Mouse (Mus musculus): ENCODE results near the gene Gm47429. TPM values are rescaled to one million over a fixed set of nuclear protein-coding genes. Genes with fewer than 3 reads are reported as not detected.

The Gm47429 gene
- not detected in 2 replicates for polyA plus RNA-seq (2015; fragmentation: Nextera tagmentation; extraction: Ambion mirVana)

DNA sequence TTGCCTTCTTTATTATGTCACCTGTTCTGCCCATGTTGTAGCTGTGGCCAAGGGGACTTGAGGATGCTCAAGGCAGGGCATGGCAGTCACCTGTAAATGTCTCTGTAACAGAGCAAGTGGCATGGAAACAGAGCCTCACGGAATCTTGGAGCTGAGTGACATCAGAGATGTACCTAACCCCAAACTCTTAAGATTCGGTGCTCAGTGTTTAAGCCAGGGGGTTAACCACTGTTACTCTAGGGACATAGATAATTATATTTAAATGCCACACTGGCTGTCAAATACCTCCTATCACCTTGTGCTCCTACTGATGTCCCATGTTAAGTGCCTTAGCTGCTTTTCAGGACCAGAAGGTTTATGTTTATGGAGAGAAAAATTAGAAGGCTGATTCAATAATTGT is at the start of gene Gm47429:
TSS of gene Gm47429 (minus strand) at position 101 of the 400 bp plus-strand sequence.

DNA sequence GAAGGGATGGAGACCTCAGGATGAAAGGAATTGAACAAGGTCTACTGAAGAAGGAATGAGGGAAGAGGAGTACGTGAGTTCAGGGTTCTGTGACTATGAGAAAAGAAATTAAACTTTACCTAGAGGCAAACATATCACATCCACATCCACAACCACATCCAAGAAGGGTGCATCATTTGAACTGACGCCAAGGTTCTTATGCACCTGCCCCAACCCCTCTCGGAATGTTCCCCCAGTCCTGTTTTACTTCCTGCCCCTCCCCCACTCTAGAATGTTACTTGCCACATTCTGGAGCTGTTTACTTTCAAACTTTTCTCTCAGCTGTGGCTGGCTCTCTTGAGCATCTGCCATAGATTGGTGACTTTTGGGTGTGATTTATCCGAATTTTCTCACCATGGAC is 23.3 kb upstream of the Gm47429 start, which contains the start of gene Nutm2:
TSS of gene Nutm2 (plus strand) at position 301 of the 400 bp plus-strand sequence.

DNA sequence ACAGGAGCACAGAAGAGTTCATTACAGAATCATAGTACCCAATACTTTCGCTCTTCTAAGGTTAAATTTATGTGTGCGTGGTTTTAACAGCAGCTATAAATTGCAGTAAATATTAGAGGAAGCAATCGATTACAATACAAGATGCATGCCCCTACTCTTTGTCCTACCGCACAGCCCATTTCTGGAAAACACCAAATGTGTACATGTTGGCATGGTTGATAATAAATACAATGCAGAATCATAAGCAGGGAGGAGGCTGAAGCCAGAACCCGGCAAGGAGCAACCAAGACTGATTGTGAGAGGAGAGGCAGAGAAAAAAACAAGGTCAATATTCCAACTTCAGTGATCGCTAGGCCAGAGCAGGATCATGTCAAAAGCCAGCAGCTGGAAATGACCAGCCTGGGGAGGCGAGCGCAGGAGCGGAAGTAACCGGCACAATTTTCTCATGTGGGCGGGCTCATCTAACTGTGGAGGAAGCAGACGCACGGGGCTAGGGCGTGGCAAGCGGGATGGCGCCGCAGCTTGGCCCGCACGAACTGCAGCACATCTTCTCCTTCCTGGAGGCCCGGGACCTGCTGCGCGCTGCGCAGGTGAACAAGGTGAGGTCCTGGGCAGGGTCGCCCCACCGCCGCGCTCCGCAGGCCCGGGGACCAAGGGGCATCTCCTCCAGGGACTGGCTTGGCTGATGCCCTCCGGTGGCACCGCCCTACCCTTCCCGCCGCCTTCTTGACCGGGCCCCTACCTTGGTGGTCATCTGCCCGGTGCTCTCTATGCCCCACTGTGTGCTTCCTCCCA is 26.1 kb downstream of the Gm47429 start, which contains the start of gene Fbxw17:
TSS of gene Fbxw17 (plus strand) at position 476 of the 795 bp plus-strand sequence.

Other genes with a start within 250 kb of the Gm47429 start
- gene Gm906, start 193.6 kb downstream of the Gm47429 start, polyA plus RNA-seq (2015; fragmentation: Nextera tagmentation; extraction: Ambion mirVana), result not detected in 2 replicates
- 24.3 and 25.2 TPM in 2 replicates for gene Fbxw17, start 26.0 kb downstream of the Gm47429 start, polyA plus RNA-seq (2015; fragmentation: Nextera tagmentation; extraction: Ambion mirVana)
- not detected in 2 replicates for gene Nutm2, start 23.4 kb upstream of the Gm47429 start, polyA plus RNA-seq (2015; fragmentation: Nextera tagmentation; extraction: Ambion mirVana)
- not detected in 2 replicates for gene Gm904, start 199.3 kb upstream of the Gm47429 start, polyA plus RNA-seq (2015; fragmentation: Nextera tagmentation; extraction: Ambion mirVana)

All from urinary bladder, postnatal 0 days (tissue).